Mouse (Mus musculus): ENCODE measurements at regions not wholly inside any gene's neighbourhood (a gene's known extent, or its start where the extent isn't known, plus 50 kb on each side); places are given as distances from the start of the nearest gene placed in this dataset.

GRCm38 (mm10) chr3:121871795-121872194, 56.7 kb upstream of the Abcd3 start:
- TF ChIP-seq CTCF (conservative IDR thresholded peaks at IDR 0.05; ENCODE audit: insufficient read depth, insufficient read length, low read depth, low read length) (no peak), POLR2A (IDR thresholded peaks at IDR 0.05; ENCODE audit: low read depth, low read length) (no peak)
